Mouse (Mus musculus) right cerebral cortex, postnatal 10 days (tissue): ENCODE results near the gene Olfr552.
A peak's percentile ranks its signal among the peaks of the same experiment; 100 is the strongest.
"Not testable (repeated sequence)": the region's sequence is repeated elsewhere in the genome, so short reads cannot be mapped to it uniquely, and the experiment has no call there.

ENCODE experiments used
- DNase-seq, 2 experiments: peaks; one replicate each; pipeline ENCODE4 v3.0.0; 2021; ENCODE audit warnings: low spot score in 2 of 2

Olfr552 gene

GRCm38 (mm10) chr7:102597378-102598031, at the start of gene Olfr552:
Gene Olfr552 (plus strand): TSS chr7:102597770.
- DNase-seq = no peak

GRCm38 (mm10) chr7:102549570-102549969, 48.0 kb upstream of the Olfr552 start, which contains the start of gene Olfr549:
Gene Olfr549 (plus strand): TSS chr7:102549870.
- no peak for DNase-seq

- DNase-seq = no peak
Measured at GRCm38 (mm10) chr7:102553279-102553678, 44.3 kb upstream of the Olfr552 start.

- DNase-seq = peak; percentile 67 to 68
Measured at GRCm38 (mm10) chr7:102564999-102565997, 32.3 kb upstream of the Olfr552 start, which contains the start of gene Trim21. Gene Trim21 (minus strand): TSS chr7:102565486.

- DNase-seq = no peak
Measured at GRCm38 (mm10) chr7:102566219-102566618, 31.4 kb upstream of the Olfr552 start.

- DNase-seq = no peak
Measured at GRCm38 (mm10) chr7:102571142-102571541, 26.4 kb upstream of the Olfr552 start, which contains the start of gene Olfr550. Gene Olfr550 (plus strand): TSS chr7:102571442.

- no peak for DNase-seq
Measured at GRCm38 (mm10) chr7:102573174-102573830, 24.3 kb upstream of the Olfr552 start.

- no peak for DNase-seq
Measured at GRCm38 (mm10) chr7:102575998-102576397, 21.6 kb upstream of the Olfr552 start.

- DNase-seq = no peak
Measured at GRCm38 (mm10) chr7:102591786-102592185, 5.8 kb upstream of the Olfr552 start, which contains the start of gene Olfr551. Gene Olfr551 (minus strand): TSS chr7:102591886.

GRCm38 (mm10) chr7:102618118-102618517, 20.5 kb downstream of the Olfr552 start, which contains the start of gene Olfr553:
Gene Olfr553 (minus strand): TSS chr7:102618218.
- no peak for DNase-seq

GRCm38 (mm10) chr7:102619608-102620007, 22.0 kb downstream of the Olfr552 start:
- no peak for DNase-seq

GRCm38 (mm10) chr7:102620368-102620767, 22.8 kb downstream of the Olfr552 start:
- DNase-seq = not testable (repeated sequence)

- DNase-seq = peak in 1 of 2 experiments; percentile 26
Measured at GRCm38 (mm10) chr7:102636665-102637064, 39.1 kb downstream of the Olfr552 start.

GRCm38 (mm10) chr7:102638132-102638531, 40.6 kb downstream of the Olfr552 start, which contains the start of gene Olfr554:
Gene Olfr554 (plus strand): TSS chr7:102638432.
- no peak for DNase-seq

- DNase-seq = not testable (repeated sequence)
Measured at GRCm38 (mm10) chr7:102644945-102645344, 47.4 kb downstream of the Olfr552 start.
